Mouse (Mus musculus) heart, embryonic 11.5 days (tissue): ENCODE measurements at regions not wholly inside any gene's neighbourhood (a gene's known extent, or its start where the extent isn't known, plus 50 kb on each side); places are given as distances from the start of the nearest gene placed in this dataset.

Source experiments
- ATAC-seq: fragments of 200-750 bp; cut with Nextera tagmentation; replicated peaks from 2 replicates; pipeline ENCODE4 v1.8.0; 2017; ENCODE audit warnings: moderate library complexity; ENCODE audit not compliant: insufficient number of reproducible peaks, low FRiP score, low TSS enrichment
- H3K27ac ChIP-seq: fragments of 300-500 bp; sonication (generic); 2 replicates; pipeline ENCODE4 v1.5.1; 2014; ENCODE audit warnings: mild to moderate bottlenecking, low read depth, low read length
- H3K27me3 ChIP-seq: fragments of 300-500 bp; sonication (generic); 2 replicates; pipeline ENCODE4 v1.6.1; 2014; ENCODE audit warnings: mild to moderate bottlenecking, low read length, mixed read lengths; ENCODE audit not compliant: control insufficient read depth, insufficient read depth
- H3K36me3 ChIP-seq: fragments of 300-500 bp; sonication (generic); 2 replicates; pipeline ENCODE4 v1.6.1; 2014; ENCODE audit warnings: mild to moderate bottlenecking, low read length, moderate library complexity, mixed read lengths; ENCODE audit not compliant: control insufficient read depth, insufficient read depth
- H3K4me1 ChIP-seq: fragments of 300-500 bp; sonication (generic); 2 replicates; pipeline ENCODE4 v1.6.1; 2014; ENCODE audit warnings: low read length; ENCODE audit not compliant: control insufficient read depth, insufficient read depth
- H3K4me2 ChIP-seq: fragments of 300-500 bp; sonication (generic); 2 replicates; pipeline ENCODE4 v1.6.1; 2014; ENCODE audit warnings: mild to moderate bottlenecking, moderate library complexity
- H3K4me3 ChIP-seq: fragments of 300-500 bp; sonication (generic); 2 replicates; pipeline ENCODE4 v1.5.1; 2014; ENCODE audit warnings: low read depth, low read length
- H3K9ac ChIP-seq: fragments of 300-500 bp; sonication (generic); 2 replicates; pipeline ENCODE4 v1.6.1; 2014; ENCODE audit warnings: mild to moderate bottlenecking, low read depth, low read length, moderate library complexity
- H3K9me3 ChIP-seq: fragments of 300-500 bp; sonication (generic); replicated peaks from 2 replicates; pipeline ENCODE4 v1.6.1; 2016; ENCODE audit warnings: low read length; ENCODE audit not compliant: control insufficient read depth
- WGBS: fragments of 180-500 bp; shearing (Covaris S2); extraction: QIAGEN DNeasy Blood & Tissue Kit; methylation state at CpG from one replicate; pipeline ENCODE4 v1.1.7; 2014; ENCODE audit not compliant: insufficient replicate concordance; 5-methylcytosine and 5-hydroxymethylcytosine counted together

GRCm38 (mm10) chr11:32994391-32994790 is 152.8 kb downstream of the Fgf18 start:
- Histone ChIP-seq H3K9me3 (no peaks in the 10 kb centered on the region), H3K27me3 (no peaks in the 10 kb centered on the region), H3K4me3 (no peak overlapping the region), H3K36me3 (no peaks in the 10 kb centered on the region), H3K4me1 (no peaks in the 10 kb centered on the region), H3K27ac (no peak overlapping the region), H3K4me2 (no peak overlapping the region), H3K9ac (no peak overlapping the region)
- 62% methylated on average over 4 of the region's 4 CpGs for WGBS
- no peak for ATAC-seq

- no peak overlapping the region for H3K4me3 ChIP-seq
- H3K9ac ChIP-seq = no peak overlapping the region
- WGBS = 82% methylated on average over 8 of the region's 8 CpGs
- no peak for ATAC-seq
- no peak overlapping the region for H3K27ac ChIP-seq
- no peaks in the 10 kb centered on the region for H3K27me3 ChIP-seq
- no peaks in the 10 kb centered on the region for H3K9me3 ChIP-seq
- H3K4me1 ChIP-seq = no peaks in the 10 kb centered on the region
- H3K4me2 ChIP-seq = no peak overlapping the region
- H3K36me3 ChIP-seq = no peaks in the 10 kb centered on the region
Observed at GRCm38 (mm10) chr11:32993439-32993838, 153.8 kb downstream of the Fgf18 start.

GRCm38 (mm10) chr11:32991036-32991616 is 156.1 kb downstream of the Fgf18 start:
- no peaks in the 10 kb centered on the region for H3K27me3 ChIP-seq
- WGBS = 54% methylated on average over 5 of the region's 5 CpGs
- H3K4me3 ChIP-seq = no peak overlapping the region
- ATAC-seq = no peak
- no peaks in the 10 kb centered on the region for H3K9me3 ChIP-seq
- no peaks in the 10 kb centered on the region for H3K4me1 ChIP-seq
- H3K4me2 ChIP-seq = no peak overlapping the region
- H3K27ac ChIP-seq = no peak overlapping the region
- no peaks in the 10 kb centered on the region for H3K36me3 ChIP-seq
- no peak overlapping the region for H3K9ac ChIP-seq

- 76% methylated on average over 12 of the region's 12 CpGs for WGBS
- Histone ChIP-seq H3K4me1 (no peaks in the 10 kb centered on the region), H3K27ac (no peak overlapping the region), H3K4me2 (no peak overlapping the region), H3K27me3 (no peaks in the 10 kb centered on the region), H3K9me3 (no peaks in the 10 kb centered on the region), H3K36me3 (no peaks in the 10 kb centered on the region), H3K9ac (no peak overlapping the region), H3K4me3 (no peak overlapping the region)
- no peak for ATAC-seq
Observed at GRCm38 (mm10) chr11:32990201-32990600, 157.0 kb downstream of the Fgf18 start.

GRCm38 (mm10) chr11:32978899-32979298 is 154.5 kb upstream of the Smim23 start:
- H3K27me3 ChIP-seq = no peaks in the 10 kb centered on the region
- ATAC-seq = no peak
- WGBS = 86% methylated on average over 7 of the region's 7 CpGs
- no peak overlapping the region for H3K4me2 ChIP-seq
- H3K4me3 ChIP-seq = no peak overlapping the region
- no peaks in the 10 kb centered on the region for H3K4me1 ChIP-seq
- no peaks in the 10 kb centered on the region for H3K36me3 ChIP-seq
- no peaks in the 10 kb centered on the region for H3K9me3 ChIP-seq
- H3K9ac ChIP-seq = no peak overlapping the region
- H3K27ac ChIP-seq = no peak overlapping the region

GRCm38 (mm10) chr11:32976572-32976971 is 152.2 kb upstream of the Smim23 start:
- no peak overlapping the region for H3K9ac ChIP-seq
- no peak overlapping the region for H3K4me3 ChIP-seq
- no peak overlapping the region for H3K4me2 ChIP-seq
- 68% methylated on average over 2 of the region's 2 CpGs for WGBS
- no peaks in the 10 kb centered on the region for H3K4me1 ChIP-seq
- no peak for ATAC-seq
- H3K27me3 ChIP-seq = no peaks in the 10 kb centered on the region
- no peaks in the 10 kb centered on the region for H3K9me3 ChIP-seq
- no peak overlapping the region for H3K27ac ChIP-seq
- no peaks in the 10 kb centered on the region for H3K36me3 ChIP-seq

GRCm38 (mm10) chr11:32973453-32973852 is 149.0 kb upstream of the Smim23 start:
- Histone ChIP-seq H3K4me2 (no peak overlapping the region), H3K36me3 (no peaks in the 10 kb centered on the region), H3K4me1 (no peaks in the 10 kb centered on the region), H3K9me3 (no peaks in the 10 kb centered on the region), H3K27ac (no peak overlapping the region), H3K9ac (no peak overlapping the region), H3K27me3 (no peaks in the 10 kb centered on the region), H3K4me3 (no peak overlapping the region)
- ATAC-seq = no peak
- 62% methylated on average over 4 of the region's 4 CpGs for WGBS

GRCm38 (mm10) chr11:32965418-32965817 is 141.0 kb upstream of the Smim23 start:
- Histone ChIP-seq H3K4me3 (no peak overlapping the region), H3K9ac (no peak overlapping the region)
- 72% methylated on average over 2 of the region's 2 CpGs for WGBS

GRCm38 (mm10) chr11:32963625-32964293 is 139.4 kb upstream of the Smim23 start:
- H3K36me3 ChIP-seq = no peaks in the 10 kb centered on the region
- no peak overlapping the region for H3K27ac ChIP-seq
- ATAC-seq = no peak
- H3K4me3 ChIP-seq = no peak overlapping the region
- H3K27me3 ChIP-seq = no peaks in the 10 kb centered on the region
- WGBS = 31% methylated on average over 6 of the region's 6 CpGs
- H3K9me3 ChIP-seq = peaks cover 3% of the 10 kb centered on the region; the same call in 1 of the 2 replicates
- H3K9ac ChIP-seq = no peak overlapping the region
- H3K4me1 ChIP-seq = no peaks in the 10 kb centered on the region
- H3K4me2 ChIP-seq = no peak overlapping the region

More at GRCm38 (mm10) chr11:32965418-32965817, 141.0 kb upstream of the Smim23 start:
- no peaks in the 10 kb centered on the region for H3K27me3 ChIP-seq
- H3K27ac ChIP-seq = no peak overlapping the region
- no peak for ATAC-seq
- H3K9me3 ChIP-seq = peaks cover 3% of the 10 kb centered on the region; the same call in 1 of the 2 replicates
- H3K4me2 ChIP-seq = no peak overlapping the region
- H3K36me3 ChIP-seq = no peaks in the 10 kb centered on the region
- H3K4me1 ChIP-seq = no peaks in the 10 kb centered on the region
